ENCODE assay signal across 9 mouse cellular contexts in the genomic region with DNA sequence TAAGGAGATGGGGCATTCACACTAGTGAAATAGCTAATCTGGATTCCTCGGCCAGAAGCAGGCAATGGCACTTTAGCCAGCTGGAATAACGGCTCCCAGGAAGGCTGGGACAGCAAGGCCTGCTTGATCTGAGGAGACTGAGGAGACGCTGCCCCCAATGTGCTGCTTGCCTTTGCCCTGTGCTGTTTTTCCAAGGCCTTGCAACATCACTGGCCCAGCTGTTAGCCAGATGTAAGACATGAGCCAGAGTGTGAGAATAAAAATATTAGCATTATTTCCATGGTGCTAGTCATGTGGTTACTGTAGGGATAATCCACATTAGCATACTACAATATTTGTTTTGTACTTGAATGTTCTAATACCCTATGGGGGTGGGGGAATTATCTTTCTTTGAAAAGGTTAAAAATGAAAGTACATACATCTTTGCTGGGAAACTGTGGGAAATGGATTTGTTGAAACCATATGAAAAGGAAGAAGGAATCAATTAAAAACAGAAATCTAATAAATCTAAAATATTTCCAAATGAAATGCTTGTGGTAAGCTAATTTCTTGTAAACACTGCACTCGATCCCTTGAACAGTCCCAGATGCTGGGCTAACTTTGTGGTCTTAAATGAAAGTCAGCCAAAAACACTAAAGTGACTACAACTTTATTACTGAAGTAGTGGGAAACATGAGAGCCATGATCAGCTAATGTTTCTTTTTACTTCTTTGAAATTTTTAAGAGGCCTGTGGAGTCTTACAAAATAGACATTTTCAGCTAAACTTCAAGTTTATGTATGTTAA. TPM values are rescaled to one million over a fixed set of nuclear protein-coding genes. Genes with fewer than 3 reads are reported as not detected.
DNase-seq lines count a peak whose midpoint lies in the region; ATAC-seq and TF ChIP-seq lines count a peak whose summit lies in the region.
"Had no signal": no experiment of that assay in that cellular context is flagged by ENCODE, and none has a peak within 500 bp of the region (broad histone marks: within the 10 kb centered on the region; RNA-seq: fewer than 3 reads in every experiment).

No protein-coding gene starts in this region.

- H3K4me2 ChIP-seq in limb, embryonic 13.5 days (replicated peaks), result 0 out of 2 replicates have a peak overlapping the region, but pooled peaks have one; percentile 21
- H3K4me2 ChIP-seq in stomach, postnatal 0 days (replicated peaks; ENCODE audit: low read depth), result no peak overlapping the region

- H3K9me3 ChIP-seq in limb, embryonic 13.5 days, result no peaks in the 10 kb centered on the region
- no peaks in the 10 kb centered on the region for H3K9me3 ChIP-seq in stomach, postnatal 0 days (ENCODE audit: control insufficient read depth, low read length)

- intact Hi-C loops in gastrocnemius, postnatal 36 days (cut with DNase I), result no loop called here
- intact Hi-C loops in left cerebral cortex, postnatal 4 days (cut with DNase I), result no loop called here

- H3K36me3 ChIP-seq in limb, embryonic 13.5 days, result peaks cover 40% of the 10 kb centered on the region
- H3K36me3 ChIP-seq in stomach, postnatal 0 days (ENCODE audit: control insufficient read depth, insufficient read depth, low read length), result peaks cover 4% of the 10 kb centered on the region; the same call in 1 of the 2 replicates

- peak; percentile 49 for DNase-seq in testis, postnatal 10 days (ENCODE audit: low spot score)
- no peak for DNase-seq in testis, postnatal 14 days (ENCODE audit: low spot score)
- DNase-seq in gastrocnemius, postnatal 36 days, result peak; percentile 31 to 57
- DNase-seq in stomach, postnatal 0 days (ENCODE audit: low spot score), result no peak
- DNase-seq in spleen, postnatal 4 days (ENCODE audit: low spot score in 2 of 2), result no peak
- DNase-seq in layer of hippocampus, postnatal 25 days (ENCODE audit: extremely low spot score in 1 of 2, low spot score in 1 of 2), result no peak
- no peak for DNase-seq in left cerebral cortex, postnatal 4 days

- H3K4me1 ChIP-seq in limb, embryonic 13.5 days, result peaks cover 39% of the 10 kb centered on the region
- H3K4me1 ChIP-seq in stomach, postnatal 0 days (replicated peaks; ENCODE audit: control insufficient read depth, insufficient read depth), result 0 out of 2 replicates have a peak, but pooled peaks cover 2% of the 10 kb centered on the region

- no peak for TF ChIP-seq EP300 in stomach, postnatal 0 days (optimal IDR thresholded peaks at IDR 0.05)

- TF ChIP-seq CTCF in stomach, postnatal 0 days (IDR thresholded peaks at IDR 0.05; ENCODE audit: low read depth), result no peak

- no peaks in the 10 kb centered on the region for H3K27me3 ChIP-seq in limb, embryonic 13.5 days
- H3K27me3 ChIP-seq in stomach, postnatal 0 days (ENCODE audit: control insufficient read depth, insufficient read depth, low read length), result no peaks in the 10 kb centered on the region

- 14% methylated on average over 4 of the region's 4 CpGs for WGBS in limb, embryonic 13.5 days
- 49% methylated on average over 4 of the region's 4 CpGs for WGBS in stomach, postnatal 0 days

- H3K27ac ChIP-seq in limb, embryonic 13.5 days, result peak overlapping the region; percentile 75
- H3K27ac ChIP-seq in stomach, postnatal 0 days (replicated peaks), result peak overlapping the region; percentile 53; the same call in 1 of the 2 replicates
- H3K27ac ChIP-seq: macrophage had no signal

- no peak overlapping the region for H3K9ac ChIP-seq in limb, embryonic 13.5 days
- no peak overlapping the region for H3K9ac ChIP-seq in stomach, postnatal 0 days (ENCODE audit: low read length)

- no peak overlapping the region for H3K4me3 ChIP-seq in limb, embryonic 13.5 days
- no peak overlapping the region for H3K4me3 ChIP-seq in stomach, postnatal 0 days (ENCODE audit: low read depth, low read length)

- ATAC-seq in limb, embryonic 13.5 days (ENCODE audit: low FRiP score, low read depth), result peak; percentile 90
- peak; percentile 42; the same call in 1 of the 2 replicates for ATAC-seq in stomach, postnatal 0 days (ENCODE audit: low FRiP score, low TSS enrichment)

RNA-seq across cellular contexts. Expression of gene Thada, which starts 43.8 kb away (rescaled TPM):
- total RNA-seq in gastrocnemius, postnatal 36 days (2021), result 1 to 10 TPM; 4.3 to 5.8 TPM
- 8.2 and 9.1 TPM in 2 replicates for polyA plus RNA-seq in limb, embryonic 13.5 days (2015; fragmentation: Nextera tagmentation; extraction: Ambion mirVana)
- 1.6 and 2.0 TPM in 2 replicates for polyA plus RNA-seq in stomach, postnatal 0 days (2015; fragmentation: Nextera tagmentation; extraction: Ambion mirVana)
- total RNA-seq in layer of hippocampus, postnatal 25 days (2021), result 10 to 100 TPM; 12.2 to 15.7 TPM
- 10 to 100 TPM; 18.4 to 21.7 TPM for total RNA-seq in left cerebral cortex, postnatal 4 days (2021)

Comparison
In these comparisons a context has a peak if more than half of its experiments do, and no peak if none do; other contexts are left out.
1. DNase-seq: peak in testis, postnatal 10 days (single experiment) and gastrocnemius, postnatal 36 days (2 of 2); none in testis, postnatal 14 days (single experiment), stomach, postnatal 0 days (single experiment), spleen, postnatal 4 days (0 of 2), layer of hippocampus, postnatal 25 days (0 of 2) and left cerebral cortex, postnatal 4 days (single experiment).